Mouse (Mus musculus): Measurements from ENCODE around the gene Cdc27.
"Not testable (repeated sequence)": the region's sequence is repeated elsewhere in the genome, so short reads cannot be mapped to it uniquely, and the experiment has no call there.

Cdc27 gene

GRCm38 (mm10) chr11:104568326-104568725 lies 17.9 kb upstream of the Cdc27 start:
- no peak for DNase-seq

GRCm38 (mm10) chr11:104567736-104568135 lies 17.3 kb upstream of the Cdc27 start:
- DNase-seq = no peak

GRCm38 (mm10) chr11:104566796-104567195 lies 16.4 kb upstream of the Cdc27 start:
- DNase-seq = no peak

GRCm38 (mm10) chr11:104566097-104566496 lies 15.7 kb upstream of the Cdc27 start:
- DNase-seq = no peak

- no peak for DNase-seq
Measured at GRCm38 (mm10) chr11:104565172-104565571, 14.8 kb upstream of the Cdc27 start.

GRCm38 (mm10) chr11:104563496-104563895 lies 13.1 kb upstream of the Cdc27 start:
- DNase-seq = no peak

- DNase-seq = no peak
Measured at GRCm38 (mm10) chr11:104560971-104561370, 10.6 kb upstream of the Cdc27 start.

GRCm38 (mm10) chr11:104558651-104559403 lies 8.4 kb upstream of the Cdc27 start:
- DNase-seq = no peak

- no peak for DNase-seq
Measured at GRCm38 (mm10) chr11:104558065-104558464, 7.6 kb upstream of the Cdc27 start.

GRCm38 (mm10) chr11:104549438-104550405 lies 698 bp downstream of the Cdc27 start:
- DNase-seq = peak; percentile 52

GRCm38 (mm10) chr11:104547502-104547901 lies 2.9 kb downstream of the Cdc27 start:
- DNase-seq = no peak

- DNase-seq = no peak
Measured at GRCm38 (mm10) chr11:104544507-104544906, 5.9 kb downstream of the Cdc27 start.

- DNase-seq = not testable (repeated sequence)
Measured at GRCm38 (mm10) chr11:104543337-104543736, 7.1 kb downstream of the Cdc27 start.

- DNase-seq = no peak
Measured at GRCm38 (mm10) chr11:104539811-104540210, 10.6 kb downstream of the Cdc27 start.

GRCm38 (mm10) chr11:104537945-104538555 lies 12.4 kb downstream of the Cdc27 start:
- no peak for DNase-seq

- no peak for DNase-seq
Measured at GRCm38 (mm10) chr11:104536843-104537242, 13.6 kb downstream of the Cdc27 start.

GRCm38 (mm10) chr11:104525935-104526334 lies 24.5 kb downstream of the Cdc27 start:
- DNase-seq = no peak

GRCm38 (mm10) chr11:104512436-104512835 lies 38.0 kb downstream of the Cdc27 start:
- no peak for DNase-seq

GRCm38 (mm10) chr11:104510606-104511005 lies 39.8 kb downstream of the Cdc27 start:
- DNase-seq = peak; percentile 61

GRCm38 (mm10) chr11:104508455-104508854 lies 42.0 kb downstream of the Cdc27 start:
- no peak for DNase-seq

GRCm38 (mm10) chr11:104488292-104488691 lies 62.1 kb downstream of the Cdc27 start:
- DNase-seq = no peak

GRCm38 (mm10) chr11:104481971-104482370 lies 68.4 kb downstream of the Cdc27 start:
- DNase-seq = no peak

- no peak for DNase-seq
Measured at GRCm38 (mm10) chr11:104479505-104479904, 70.9 kb downstream of the Cdc27 start.
